In the genomic region with DNA sequence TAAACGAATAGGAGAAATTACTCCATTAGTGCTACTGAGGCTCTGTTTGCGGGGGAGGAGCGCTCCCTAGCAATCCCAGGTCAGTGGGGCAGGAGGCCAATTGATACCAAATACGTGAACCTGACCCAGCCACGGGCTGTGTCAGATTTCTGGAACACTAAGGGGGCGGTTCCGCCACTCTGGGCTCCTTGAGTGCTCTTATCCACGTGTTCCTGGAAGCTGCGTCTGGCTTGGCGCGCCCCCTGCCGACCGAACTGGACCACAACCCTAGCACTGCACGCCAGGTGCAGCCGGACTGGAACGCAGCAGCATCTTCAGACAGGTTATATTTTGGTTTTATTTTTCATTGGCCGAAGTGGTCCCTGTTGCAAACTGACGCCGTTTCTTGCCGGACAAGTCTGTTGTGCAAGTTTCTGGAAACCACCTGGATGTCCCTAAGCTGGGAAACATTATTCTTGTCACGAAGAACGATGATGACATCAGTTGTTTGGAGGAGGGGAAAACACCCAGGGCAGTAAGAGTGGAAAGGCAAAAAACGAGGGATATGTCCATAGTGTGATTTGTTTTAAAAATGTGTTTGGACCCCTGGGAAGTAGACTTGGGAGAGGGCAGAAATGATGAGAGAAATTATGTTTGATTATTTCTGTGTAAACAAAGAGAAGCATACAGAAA, we compare ENCODE assay signal across 8 mouse cellular contexts. TPM values are rescaled to one million over a fixed set of nuclear protein-coding genes. Genes with fewer than 3 reads are reported as not detected.
A peak's percentile ranks its signal among the peaks of the same experiment; 100 is the strongest.
DNase-seq lines count a peak whose midpoint lies in the region; ATAC-seq lines count a peak whose summit lies in the region.

No protein-coding gene starts in this region.

- H3K4me2 ChIP-seq in lung, embryonic 16.5 days (ENCODE audit: low read depth, low read length): peak overlapping the region; percentile 49

- no peak overlapping the region for H3K27ac ChIP-seq in hindbrain, embryonic 10.5 days
- H3K27ac ChIP-seq in lung, embryonic 16.5 days (ENCODE audit: low read length): no peak overlapping the region

- H3K9ac ChIP-seq in lung, embryonic 16.5 days (ENCODE audit: low read length): 0 out of 2 replicates have a peak overlapping the region, but pooled peaks have one; percentile 2

- no peaks in the 10 kb centered on the region for H3K9me3 ChIP-seq in hindbrain, embryonic 10.5 days
- H3K9me3 ChIP-seq in lung, embryonic 16.5 days (ENCODE audit: control insufficient read depth, low read length): no peaks in the 10 kb centered on the region

- peaks cover 21% of the 10 kb centered on the region for H3K4me1 ChIP-seq in hindbrain, embryonic 10.5 days (replicated peaks)
- H3K4me1 ChIP-seq in lung, embryonic 16.5 days (replicated peaks; ENCODE audit: control insufficient read depth, insufficient read depth, low read length): peaks cover 7% of the 10 kb centered on the region; the same call in 1 of the 2 replicates

- no peaks in the 10 kb centered on the region for H3K36me3 ChIP-seq in hindbrain, embryonic 10.5 days
- H3K36me3 ChIP-seq in lung, embryonic 16.5 days (ENCODE audit: control insufficient read depth, insufficient read depth, low read length): no peaks in the 10 kb centered on the region

- WGBS in hindbrain, embryonic 10.5 days: 17% methylated on average over 23 of the region's 23 CpGs
- 8% methylated on average over 23 of the region's 23 CpGs for WGBS in lung, embryonic 16.5 days

- peak overlapping the region; percentile 37 for H3K4me3 ChIP-seq in hindbrain, embryonic 10.5 days
- H3K4me3 ChIP-seq in lung, embryonic 16.5 days (ENCODE audit: low read length): peak overlapping the region; percentile 12; the same call in 1 of the 2 replicates

- ATAC-seq in lung, embryonic 16.5 days (ENCODE audit: low read depth): peak; percentile 79

- H3K27me3 ChIP-seq in hindbrain, embryonic 10.5 days (ENCODE audit: insufficient read depth, poor library complexity, severe bottlenecking): no peaks in the 10 kb centered on the region
- no peaks in the 10 kb centered on the region for H3K27me3 ChIP-seq in lung, embryonic 16.5 days (ENCODE audit: control insufficient read depth, insufficient read depth, low read depth, low read length)

- DNase-seq in Muller cell, postnatal 12 days (ENCODE audit: inconsistent ontology term): peak; percentile 75
- peak; percentile 61 for DNase-seq in cerebellum, adult 9-10 months
- peak; percentile 68 to 88 for DNase-seq in frontal cortex, adult 2 months (ENCODE audit: extremely low spot score in 1 of 2, low spot score in 1 of 2)
- DNase-seq in hindbrain, embryonic 10.5 days (ENCODE audit: low spot score): peak; percentile 80
- peak; percentile 72 for DNase-seq in layer of hippocampus, adult 9-11 months
- DNase-seq in ovary, postnatal 14 days (ENCODE audit: low spot score): peak; percentile 78
- DNase-seq in thymus, postnatal 10 days (ENCODE audit: low spot score in 2 of 2): peak; percentile 35 to 74

RNA-seq across cellular contexts. Expression of a gene that starts 1.6 kb away (rescaled TPM):
- polyA plus RNA-seq in frontal cortex, adult 2 months (2012; rRNA removed): 1.1 and 1.3 TPM in 2 replicates
- 0.41 and 0.64 TPM in 2 replicates for polyA plus RNA-seq in hindbrain, embryonic 10.5 days (2016; fragmentation: Nextera tagmentation; extraction: Ambion mirVana)
- 0.73 and 2.0 TPM in 2 replicates for polyA plus RNA-seq in lung, embryonic 16.5 days (2015; fragmentation: Nextera tagmentation; extraction: Ambion mirVana)
